ENCODE assay signal across 14 mouse cellular contexts in the genomic region with DNA sequence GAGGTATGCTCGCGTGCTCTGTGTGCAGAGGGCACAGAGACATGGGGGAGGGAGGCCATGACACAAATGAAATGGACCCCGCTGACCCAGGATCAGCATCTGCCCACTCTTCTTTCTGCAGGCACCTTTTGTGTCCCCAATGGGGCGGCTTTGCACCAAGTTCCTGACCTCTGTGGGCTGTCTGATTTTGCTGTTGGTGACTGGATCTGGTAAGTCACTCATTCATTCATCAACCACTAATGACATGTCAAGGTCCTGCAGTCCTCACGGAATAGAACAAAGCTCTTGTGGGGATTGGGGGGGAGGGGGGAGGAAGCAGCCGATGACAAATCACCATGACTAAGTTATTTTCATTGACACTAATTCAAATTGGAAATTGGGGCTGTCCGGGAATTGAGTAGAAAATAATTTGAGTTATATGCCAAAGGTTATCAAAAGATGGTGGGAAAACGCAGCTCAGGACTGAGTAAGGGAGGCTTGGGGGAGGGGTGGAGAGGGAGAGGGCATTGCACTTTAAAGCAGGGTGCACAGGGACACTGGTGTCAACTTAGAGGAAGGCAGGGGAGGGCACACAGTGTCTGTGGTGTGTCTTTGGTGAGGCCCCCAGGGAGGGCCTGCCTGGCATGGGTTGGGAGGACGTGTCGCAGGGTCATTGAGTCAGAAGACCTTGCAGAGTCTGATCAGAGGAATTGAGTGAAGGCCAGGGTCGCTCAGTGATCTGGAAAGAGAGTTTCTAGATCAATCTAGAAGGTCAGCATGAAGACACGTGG. TPM values are rescaled to one million over a fixed set of nuclear protein-coding genes. Genes with fewer than 3 reads are reported as not detected.
DNase-seq lines count a peak whose midpoint lies in the region; ATAC-seq and TF ChIP-seq lines count a peak whose summit lies in the region.
"Had no signal": no experiment of that assay in that cellular context is flagged by ENCODE, and none has a peak within 500 bp of the region (broad histone marks: within the 10 kb centered on the region; RNA-seq: fewer than 3 reads in every experiment).

No protein-coding gene starts in this region.

- no peaks in the 10 kb centered on the region for H3K9me3 ChIP-seq in lung, embryonic 14.5 days (ENCODE audit: low read depth, low read length)
- no peaks in the 10 kb centered on the region for H3K9me3 ChIP-seq in midbrain, embryonic 15.5 days
- H3K9me3 ChIP-seq: kidney, embryonic 15.5 days; limb, embryonic 15.5 days; lung, embryonic 15.5 days; midbrain, embryonic 13.5 days; neural tube, embryonic 12.5 days had no signal

- H3K27ac ChIP-seq in lung, embryonic 14.5 days (ENCODE audit: low read depth): peak overlapping the region; percentile 22; the same call in 1 of the 2 replicates
- H3K27ac ChIP-seq in small intestine, adult 2 months (ENCODE audit: insufficient read depth, low read depth, low read length): peak overlapping the region; percentile 18; the same call in 1 of the 2 replicates
- no peak overlapping the region for H3K27ac ChIP-seq in midbrain, embryonic 15.5 days
- H3K27ac ChIP-seq: kidney, embryonic 15.5 days; limb, embryonic 15.5 days; midbrain, embryonic 13.5 days; neural tube, embryonic 12.5 days had no signal

- H3K27me3 ChIP-seq in lung, embryonic 14.5 days (ENCODE audit: insufficient read depth, low read length): no peaks in the 10 kb centered on the region
- H3K27me3 ChIP-seq in small intestine, adult 2 months (ENCODE audit: control insufficient read depth, insufficient read depth, low read length): no peaks in the 10 kb centered on the region
- no peaks in the 10 kb centered on the region for H3K27me3 ChIP-seq in midbrain, embryonic 15.5 days (replicated peaks)
- H3K27me3 ChIP-seq: kidney, embryonic 15.5 days; limb, embryonic 15.5 days; lung, embryonic 15.5 days; midbrain, embryonic 13.5 days; neural tube, embryonic 12.5 days had no signal

- peaks cover 20% of the 10 kb centered on the region; the same call in 1 of the 2 replicates for H3K36me3 ChIP-seq in lung, embryonic 14.5 days (ENCODE audit: insufficient read depth)
- H3K36me3 ChIP-seq in small intestine, adult 2 months (ENCODE audit: control insufficient read depth, insufficient read depth, low read length): peaks cover 62% of the 10 kb centered on the region
- no peaks in the 10 kb centered on the region for H3K36me3 ChIP-seq in midbrain, embryonic 15.5 days (replicated peaks)
- H3K36me3 ChIP-seq: midbrain, embryonic 13.5 days; neural tube, embryonic 12.5 days had no signal

- TF ChIP-seq CTCF in lung, embryonic 14.5 days (IDR thresholded peaks at IDR 0.05; ENCODE audit: low read depth): no peak
- TF ChIP-seq CTCF in small intestine, adult 2 months (IDR thresholded peaks at IDR 0.05; ENCODE audit: extremely low read depth, insufficient read length, insufficient replicate concordance, low read depth, low read length): no peak

- no peak for TF ChIP-seq POLR2A in small intestine, adult 2 months (IDR thresholded peaks at IDR 0.05; ENCODE audit: low read depth, low read length)

- H3K4me3 ChIP-seq in lung, embryonic 14.5 days (ENCODE audit: low read depth, low read length): no peak overlapping the region
- no peak overlapping the region for H3K4me3 ChIP-seq in small intestine, adult 2 months (ENCODE audit: low read depth, low read length)
- H3K4me3 ChIP-seq in midbrain, embryonic 15.5 days: no peak overlapping the region
- H3K4me3 ChIP-seq: kidney, embryonic 15.5 days; limb, embryonic 15.5 days; lung, embryonic 15.5 days; midbrain, embryonic 13.5 days; neural tube, embryonic 12.5 days had no signal

- H3K4me1 ChIP-seq in lung, embryonic 14.5 days (ENCODE audit: insufficient read depth): peaks cover 9% of the 10 kb centered on the region
- peaks cover 14% of the 10 kb centered on the region for H3K4me1 ChIP-seq in small intestine, adult 2 months (ENCODE audit: control insufficient read depth, insufficient read depth, insufficient read length, low read length)
- no peaks in the 10 kb centered on the region for H3K4me1 ChIP-seq in midbrain, embryonic 15.5 days
- H3K4me1 ChIP-seq: midbrain, embryonic 13.5 days had no signal

- H3K9ac ChIP-seq in lung, embryonic 14.5 days: no peak overlapping the region
- H3K9ac ChIP-seq in midbrain, embryonic 15.5 days: no peak overlapping the region
- H3K9ac ChIP-seq: kidney, embryonic 15.5 days; limb, embryonic 15.5 days; lung, embryonic 15.5 days; midbrain, embryonic 13.5 days; neural tube, embryonic 12.5 days had no signal

- no peak overlapping the region for H3K4me2 ChIP-seq in lung, embryonic 14.5 days
- H3K4me2 ChIP-seq in midbrain, embryonic 15.5 days: no peak overlapping the region
- H3K4me2 ChIP-seq: kidney, embryonic 15.5 days; limb, embryonic 15.5 days; lung, embryonic 15.5 days; midbrain, embryonic 13.5 days; neural tube, embryonic 12.5 days had no signal

- no peak for DNase-seq in lung, embryonic 14.5 days
- no peak for DNase-seq in lung, postnatal 36 days
- peak; percentile 74 for DNase-seq in Muller cell, postnatal 12 days (ENCODE audit: inconsistent ontology term)
- peak; percentile 66 for DNase-seq in adrenal gland, postnatal 25 days
- no peak for DNase-seq in spleen, adult 18-20 months
- DNase-seq: cerebellum, adult 2 months; heart, postnatal 10 days had no signal

- WGBS in lung, embryonic 14.5 days: 57% methylated on average over 12 of the region's 12 CpGs
- 82% methylated on average over 12 of the region's 12 CpGs for WGBS in small intestine, adult 2 months
- WGBS in midbrain, embryonic 15.5 days: 70% methylated on average over 12 of the region's 12 CpGs

- ATAC-seq in lung, embryonic 14.5 days (ENCODE audit: insufficient read depth): no peak
- ATAC-seq in midbrain, embryonic 15.5 days (replicated peaks): no peak
- ATAC-seq: midbrain, embryonic 13.5 days had no signal

RNA-seq across cellular contexts. Expression of a gene that starts 13.8 kb away (rescaled TPM):
- 11.3 and 12.6 TPM in 2 replicates for polyA plus RNA-seq in lung, embryonic 14.5 days (2014; fragmentation: Nextera tagmentation; extraction: Ambion mirVana)
- 100 and 101 TPM in 2 replicates for total RNA-seq in adrenal gland, postnatal 25 days (2021)
- 31.8 and 51.7 TPM in 2 replicates for polyA plus RNA-seq in small intestine, adult 2 months (2012; rRNA removed)
- 5.4 and 5.9 TPM in 2 replicates for polyA plus RNA-seq in midbrain, embryonic 15.5 days (2015; fragmentation: Nextera tagmentation; extraction: Ambion mirVana)

RNA-seq across cellular contexts. Expression of a gene that starts 37.5 kb away (rescaled TPM):
- 0.14 and 0.41 TPM in 2 replicates for polyA plus RNA-seq in lung, embryonic 14.5 days (2014; fragmentation: Nextera tagmentation; extraction: Ambion mirVana)
- total RNA-seq in adrenal gland, postnatal 25 days (2021): 0.43 TPM in 1 of 2 replicates, not detected in the other
- 9.4 and 13.4 TPM in 2 replicates for polyA plus RNA-seq in small intestine, adult 2 months (2012; rRNA removed)
- 0.39 and 0.41 TPM in 2 replicates for polyA plus RNA-seq in midbrain, embryonic 15.5 days (2015; fragmentation: Nextera tagmentation; extraction: Ambion mirVana)

Comparison
In these comparisons a context has a peak if more than half of its experiments do, and no peak if none do; other contexts are left out.
1. DNase-seq: peak in Muller cell, postnatal 12 days (single experiment) and adrenal gland, postnatal 25 days (single experiment); none in lung, embryonic 14.5 days (single experiment), lung, postnatal 36 days (single experiment) and spleen, adult 18-20 months (0 of 2).